Mouse (Mus musculus) C2C12 (cell line): ENCODE measurements around the gene Olfr435. TPM values are rescaled to one million over a fixed set of nuclear protein-coding genes. Genes with fewer than 3 reads are reported as not detected.
"Not testable (repeated sequence)": the region's sequence is repeated elsewhere in the genome, so short reads cannot be mapped to it uniquely, and the experiment has no call there.

ENCODE experiments used
- H3K27me3 ChIP-seq: one replicate; pipeline ENCODE4 v1.6.1; 2011; ENCODE audit not compliant: control insufficient read depth, insufficient read depth, insufficient read length
- H3K36me3 ChIP-seq: one replicate; pipeline ENCODE4 v1.6.1; 2011; ENCODE audit not compliant: control insufficient read depth, insufficient read depth
- H3K4me3 ChIP-seq: one replicate; pipeline ENCODE4 v1.5.1; 2011; ENCODE audit warnings: mild to moderate bottlenecking, control low read depth; ENCODE audit not compliant: poor library complexity, insufficient read depth, severe bottlenecking
- H3K79me2 ChIP-seq: one replicate; pipeline ENCODE4 v1.6.1; 2011; ENCODE audit not compliant: control insufficient read depth, insufficient read depth
- H3K79me3 ChIP-seq: one replicate; pipeline ENCODE4 v1.6.1; 2011; ENCODE audit warnings: low read depth, control low read depth
- H3ac ChIP-seq: one replicate; pipeline ENCODE3; 2011; ENCODE audit warnings: low read depth; ENCODE audit not compliant: control insufficient read depth, insufficient read length
- CEBPB ChIP-seq: IDR thresholded peaks from one replicate; pipeline ENCODE4 v1.6.1; 2011; ENCODE audit warnings: low read depth, mild to moderate bottlenecking, control low read depth, moderate library complexity
- CTCF ChIP-seq: IDR thresholded peaks from one replicate; pipeline ENCODE4 v1.5.1; 2011; ENCODE audit not compliant: control insufficient read depth, insufficient read depth, insufficient read length
- FOSL1 ChIP-seq: IDR thresholded peaks from one replicate; pipeline ENCODE4 v1.8.0; 2011; ENCODE audit warnings: mild to moderate bottlenecking, low read length; ENCODE audit not compliant: poor library complexity, insufficient read depth, severe bottlenecking
- MAX ChIP-seq: IDR thresholded peaks from one replicate; pipeline ENCODE4 v1.6.1; 2011; ENCODE audit warnings: mild to moderate bottlenecking, control low read depth
- MYOD1 ChIP-seq: IDR thresholded peaks from one replicate; pipeline ENCODE4 v1.6.1; 2011; ENCODE audit warnings: low read depth; ENCODE audit not compliant: control insufficient read depth, insufficient read length
- MYOG ChIP-seq: IDR thresholded peaks from one replicate; pipeline ENCODE4 v1.6.1; 2011; ENCODE audit not compliant: control insufficient read depth, insufficient read length; ENCODE audit errors: extremely low read depth
- USF1 ChIP-seq: IDR thresholded peaks from one replicate; pipeline ENCODE4 v1.6.1; 2011; ENCODE audit warnings: low read depth, mild to moderate bottlenecking, control low read depth, moderate library complexity
- polyA plus RNA-seq: library from polyadenylated mRNA; unstranded; fragments of >200 nt; fragmentation: generic; extraction: Trizol; gene quantifications from one replicate; pipeline ENCODE4 v1.2.1, GENCODE M21; 2012; ENCODE audit warnings: missing spikeins

The Olfr435 gene
- polyA plus RNA-seq, 1 experiment, result not detected

DNA sequence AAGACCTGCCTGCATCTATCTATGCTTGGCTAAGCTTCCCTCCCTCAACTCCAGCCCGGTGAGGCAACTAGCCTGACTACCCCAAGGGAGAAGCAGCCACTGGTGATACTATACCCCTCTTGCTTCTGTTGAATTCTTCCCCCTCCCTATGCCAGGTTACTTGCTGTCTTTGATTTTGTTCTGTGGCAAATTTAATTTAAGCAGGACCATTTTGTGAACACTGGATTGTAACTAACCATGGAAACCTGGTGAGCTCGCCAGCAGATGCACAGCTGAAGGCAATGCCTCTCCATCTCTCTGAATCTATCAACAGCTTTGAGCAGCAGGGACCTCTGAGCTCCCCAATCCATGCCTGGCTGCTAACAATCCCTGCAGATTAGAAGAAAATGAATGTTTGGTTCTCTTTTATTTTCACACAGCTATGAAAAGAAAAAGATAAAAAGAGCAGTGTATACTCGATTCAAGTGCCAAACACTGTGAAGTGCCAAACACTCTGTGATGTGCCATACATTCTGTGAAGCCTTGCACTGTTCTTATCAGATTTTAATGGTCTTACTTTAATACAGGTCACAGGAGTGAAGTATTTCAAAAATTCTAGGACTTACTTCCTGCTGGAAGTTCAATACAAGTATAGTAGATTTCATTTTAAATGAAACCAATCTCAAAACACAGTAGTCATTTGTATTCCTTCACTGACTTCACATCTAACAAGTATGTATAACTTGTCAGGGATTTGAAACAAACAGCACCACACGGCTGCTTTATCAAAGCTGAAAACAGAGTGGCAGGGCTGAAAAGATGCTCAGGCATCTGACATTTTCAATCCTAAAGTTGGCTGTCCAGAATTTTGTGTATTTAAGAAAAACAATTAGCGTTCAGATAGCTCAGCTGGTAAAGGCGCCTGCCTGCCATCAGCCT, 18.1 kb upstream of the Olfr435 start:
- H3K27me3 ChIP-seq, result no peaks in the 10 kb centered on the region
- TF ChIP-seq MAX (no peak), FOSL1 (no peak), MYOD1 (no peak), USF1 (no peak), CEBPB (no peak), CTCF (no peak), MYOG (no peak)
- H3K79me2 ChIP-seq, result no peaks in the 10 kb centered on the region
- no peaks in the 10 kb centered on the region for H3K79me3 ChIP-seq
- H3K36me3 ChIP-seq, result no peaks in the 10 kb centered on the region
- no peak overlapping the region for H3K4me3 ChIP-seq
- H3ac ChIP-seq, result no peak overlapping the region

DNA sequence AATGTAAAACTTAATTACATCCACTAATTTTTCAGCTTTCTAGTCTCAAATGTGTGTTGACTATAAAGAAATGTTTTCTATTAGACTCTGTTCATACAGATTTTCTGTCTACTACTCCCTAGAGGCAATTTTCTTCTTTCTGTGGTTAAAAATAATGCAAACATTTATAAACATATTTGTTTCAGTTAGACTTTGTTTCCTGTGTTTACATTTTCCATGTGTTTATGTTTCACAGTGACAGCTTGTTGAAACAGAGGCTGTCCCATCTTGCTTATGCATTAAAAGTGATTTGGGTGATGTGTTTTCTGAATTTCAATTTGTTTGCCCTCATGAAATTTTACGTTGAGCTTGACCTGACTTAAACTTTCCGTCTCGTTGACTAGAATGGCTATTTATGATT, 6.0 kb upstream of the Olfr435 start:
- H3K79me2 ChIP-seq, result no peaks in the 10 kb centered on the region
- H3K27me3 ChIP-seq, result no peaks in the 10 kb centered on the region
- H3K36me3 ChIP-seq, result no peaks in the 10 kb centered on the region
- H3ac ChIP-seq, result no peak overlapping the region
- TF ChIP-seq CTCF (no peak), FOSL1 (no peak), MAX (no peak), CEBPB (no peak), MYOG (no peak), MYOD1 (no peak), USF1 (no peak)
- no peak overlapping the region for H3K4me3 ChIP-seq
- no peaks in the 10 kb centered on the region for H3K79me3 ChIP-seq

DNA sequence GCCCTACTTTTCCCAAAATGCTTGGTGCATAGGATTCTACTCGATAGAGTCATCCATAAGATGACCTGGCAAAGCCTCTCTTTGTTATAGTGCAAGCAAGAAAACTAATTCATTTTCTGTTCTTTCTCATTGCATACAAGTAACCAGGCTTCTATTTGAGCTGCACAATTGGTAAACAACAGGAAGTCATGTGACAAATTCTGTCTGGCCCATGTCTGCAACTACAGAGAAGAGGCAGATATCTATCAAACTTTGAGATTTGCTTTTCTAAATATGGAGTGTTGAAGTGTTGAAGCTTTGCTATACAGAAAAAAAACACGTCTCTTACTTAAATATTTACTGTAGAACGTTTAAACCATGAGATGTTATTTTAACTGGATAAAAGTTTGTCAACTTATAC, 1.1 kb downstream of the Olfr435 start:
- H3K36me3 ChIP-seq, result no peaks in the 10 kb centered on the region
- no peaks in the 10 kb centered on the region for H3K79me3 ChIP-seq
- TF ChIP-seq CEBPB (no peak), CTCF (no peak), MAX (no peak), USF1 (no peak), FOSL1 (no peak), MYOD1 (no peak), MYOG (no peak)

DNA sequence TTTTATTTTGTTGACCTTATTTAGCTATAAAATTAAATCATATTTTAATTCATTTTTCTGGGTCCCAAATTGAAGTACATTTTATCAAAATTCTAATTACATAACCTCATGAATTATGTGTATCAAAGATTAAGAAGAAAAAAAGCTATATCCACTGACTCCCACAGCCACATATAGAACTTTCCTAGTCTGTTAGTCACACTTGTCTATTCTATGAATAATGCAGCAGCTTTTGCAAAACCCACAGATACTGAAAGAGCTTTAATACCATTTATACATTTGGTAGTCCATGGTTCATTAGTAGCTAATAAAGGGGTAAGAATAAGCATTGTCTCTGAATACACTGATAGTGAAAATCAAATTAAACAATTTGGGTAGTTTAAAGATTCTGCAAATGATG, 5.8 kb downstream of the Olfr435 start:
- no peaks in the 10 kb centered on the region for H3K36me3 ChIP-seq
- no peaks in the 10 kb centered on the region for H3K27me3 ChIP-seq
- no peaks in the 10 kb centered on the region for H3K79me3 ChIP-seq
- H3ac ChIP-seq, result no peak overlapping the region
- TF ChIP-seq MYOD1 (no peak), MYOG (no peak), MAX (no peak), CEBPB (no peak), USF1 (no peak), FOSL1 (no peak), CTCF (no peak)
- no peak overlapping the region for H3K4me3 ChIP-seq
- no peaks in the 10 kb centered on the region for H3K79me2 ChIP-seq

More for the DNA sequence above, 1.1 kb downstream of the Olfr435 start:
- Histone ChIP-seq H3K4me3 (no peak overlapping the region), H3K79me2 (no peaks in the 10 kb centered on the region), H3K27me3 (no peaks in the 10 kb centered on the region), H3ac (no peak overlapping the region)

DNA sequence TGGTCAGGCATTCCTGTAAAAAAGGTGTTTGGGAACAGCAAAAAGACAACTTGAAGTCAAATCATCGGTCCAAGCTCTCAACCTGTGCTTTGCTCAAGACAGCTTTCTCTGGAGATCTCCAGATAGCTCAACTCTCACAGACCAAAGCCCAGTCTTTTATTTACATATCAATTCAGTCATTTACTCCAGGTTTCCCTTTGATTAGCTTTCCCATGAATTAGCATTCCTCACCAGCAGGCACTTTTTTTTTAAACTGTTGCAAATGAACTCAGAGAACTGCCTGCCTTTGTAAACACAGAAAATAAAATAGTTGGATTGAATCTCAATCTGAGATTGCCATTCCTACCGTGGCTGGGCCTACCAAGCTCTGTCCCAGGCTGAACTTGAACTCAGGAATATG, 8.4 kb downstream of the Olfr435 start:
- no peaks in the 10 kb centered on the region for H3K79me2 ChIP-seq
- H3K27me3 ChIP-seq, result no peaks in the 10 kb centered on the region
- H3K79me3 ChIP-seq, result no peaks in the 10 kb centered on the region
- no peaks in the 10 kb centered on the region for H3K36me3 ChIP-seq
- H3K4me3 ChIP-seq, result no peak overlapping the region
- no peak overlapping the region for H3ac ChIP-seq
- TF ChIP-seq MYOG (no peak), FOSL1 (no peak), USF1 (no peak)

DNA sequence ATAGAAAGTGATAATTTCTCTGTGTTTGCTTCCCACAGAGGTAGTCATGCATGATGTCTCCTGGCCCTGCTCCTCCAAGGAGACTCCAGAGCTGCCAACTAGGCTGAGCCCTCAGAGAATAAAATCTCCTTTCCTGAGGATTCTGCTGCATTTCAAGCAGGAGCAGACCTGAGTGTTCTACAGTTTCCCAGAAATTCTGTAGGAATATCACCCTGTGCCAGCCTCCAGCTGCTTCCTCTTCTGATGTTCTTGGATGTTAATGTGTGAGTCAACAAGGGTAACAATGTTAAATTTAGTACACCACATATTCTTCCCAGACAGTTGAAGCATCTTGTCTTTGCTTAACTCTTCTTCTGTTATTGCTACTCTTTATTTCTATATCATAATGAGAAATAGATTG, 15.9 kb downstream of the Olfr435 start, which contains the start of gene Olfr434:
TSS of gene Olfr434 (plus strand) at position 149 of the 400 bp plus-strand sequence.
- not testable (repeated sequence) for H3K4me3 ChIP-seq, H3K27me3 ChIP-seq, H3K79me3 ChIP-seq, H3K79me2 ChIP-seq, H3ac ChIP-seq, H3K36me3 ChIP-seq

DNA sequence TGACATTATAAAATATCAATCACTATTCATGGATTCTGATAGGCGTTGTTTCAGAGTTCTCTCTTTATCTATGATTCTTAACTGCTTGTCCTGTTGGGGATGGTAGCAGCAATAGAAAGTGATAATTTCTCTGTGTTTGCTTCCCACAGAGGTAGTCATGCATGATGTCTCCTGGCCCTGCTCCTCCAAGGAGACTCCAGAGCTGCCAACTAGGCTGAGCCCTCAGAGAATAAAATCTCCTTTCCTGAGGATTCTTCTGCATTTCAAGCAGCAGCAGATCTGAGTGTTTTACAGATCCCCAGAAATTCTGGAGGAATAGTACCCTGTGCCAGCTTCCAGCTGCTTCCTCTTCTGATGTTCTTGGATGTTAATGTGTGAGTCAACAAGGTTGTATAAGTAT, 34.3 kb downstream of the Olfr435 start, which contains the start of gene Olfr47:
TSS of gene Olfr47 (plus strand) at position 275 of the 400 bp plus-strand sequence.
- H3K79me3 ChIP-seq, H3K36me3 ChIP-seq, H3K27me3 ChIP-seq, H3K4me3 ChIP-seq, H3K79me2 ChIP-seq, H3ac ChIP-seq: not testable (repeated sequence)
